Mouse (Mus musculus): Measurements from ENCODE around the gene Adgrg5.

Gene Adgrg5

GRCm38 (mm10) chr8:94917352-94917751 is 6.1 kb upstream of the Adgrg5 start:
- 2% methylated on average over 25 of the region's 27 CpGs for WGBS

DNA sequence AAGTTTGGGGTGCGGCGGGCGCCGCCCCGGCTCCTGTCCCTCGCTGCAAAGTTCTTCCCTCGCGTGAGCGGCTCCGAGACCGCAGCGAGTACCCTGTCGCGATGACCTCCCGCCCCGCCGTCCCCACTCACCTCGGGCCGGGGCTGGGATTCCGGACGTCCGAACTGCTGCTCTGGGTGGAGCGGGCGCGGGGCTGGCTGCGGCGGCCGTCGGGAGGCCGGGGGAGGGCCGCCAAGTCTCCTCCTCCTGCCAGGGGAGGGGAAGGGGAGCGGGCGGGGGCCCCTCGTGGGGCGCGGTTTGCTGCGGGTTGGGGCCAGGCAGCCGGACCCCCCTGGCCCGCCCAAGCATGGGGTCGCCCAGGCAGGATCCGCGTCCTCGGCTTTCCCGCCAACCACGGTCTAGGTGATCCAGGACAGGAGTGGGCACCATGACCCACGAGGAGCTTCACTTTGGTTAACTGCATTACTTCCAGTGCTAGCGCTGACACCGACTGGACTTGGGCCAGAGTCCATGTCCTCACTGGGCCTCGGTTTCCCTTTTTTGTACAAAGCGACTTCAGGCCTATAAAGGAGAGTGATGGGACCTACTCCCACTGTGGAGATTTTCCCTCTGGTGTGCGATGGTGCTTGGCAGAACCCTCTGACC is 5.5 kb upstream of the Adgrg5 start, which contains the start of gene Ccdc102a:
Gene Ccdc102a, minus strand, starts transcription at position 248 of the 645 bp plus-strand sequence.
- 6% methylated on average over 51 of the region's 51 CpGs for WGBS

- WGBS = 74% methylated on average over 6 of the region's 6 CpGs
Measured at GRCm38 (mm10) chr8:94922176-94922575, 1.3 kb upstream of the Adgrg5 start.

- 52% methylated on average over 8 of the region's 8 CpGs for WGBS
Measured at GRCm38 (mm10) chr8:94922602-94923001, 892 bp upstream of the Adgrg5 start.

- WGBS = 92% methylated on average over 3 of the region's 3 CpGs
Measured at GRCm38 (mm10) chr8:94928227-94928626, 4.7 kb downstream of the Adgrg5 start.

DNA sequence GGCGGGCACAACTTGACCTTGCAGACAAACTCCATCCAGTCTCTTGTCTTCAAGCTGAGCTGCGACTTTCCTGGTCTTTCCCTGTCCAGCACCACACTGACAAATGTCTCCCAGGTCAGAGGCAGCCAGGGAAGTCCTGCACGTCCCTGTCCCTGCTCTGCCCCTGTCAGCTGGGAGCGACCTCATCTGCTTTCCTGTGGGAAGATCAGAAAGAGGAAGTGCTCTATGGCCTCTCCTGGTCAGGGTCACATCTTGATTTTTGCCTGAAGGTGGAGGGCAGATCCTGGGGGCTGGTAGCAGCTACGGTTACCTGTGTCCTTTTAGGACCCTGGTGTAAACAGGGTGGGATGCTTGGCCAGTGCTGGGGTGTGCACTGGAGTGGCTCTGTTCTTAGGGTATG is 10.4 kb downstream of the Adgrg5 start:
- 80% methylated on average over 5 of the region's 5 CpGs for WGBS

- WGBS = 75% methylated on average over 3 of the region's 3 CpGs
Measured at GRCm38 (mm10) chr8:94935172-94935571, 11.7 kb downstream of the Adgrg5 start.

- WGBS = 28% methylated on average over 6 of the region's 6 CpGs
Measured at GRCm38 (mm10) chr8:94942566-94942965, 19.1 kb downstream of the Adgrg5 start.

- WGBS = 29% methylated on average over 6 of the region's 6 CpGs
Measured at GRCm38 (mm10) chr8:94945185-94945584, 21.7 kb downstream of the Adgrg5 start.

GRCm38 (mm10) chr8:94948421-94948820 is 24.9 kb downstream of the Adgrg5 start:
- 72% methylated on average over 4 of the region's 4 CpGs for WGBS

DNA sequence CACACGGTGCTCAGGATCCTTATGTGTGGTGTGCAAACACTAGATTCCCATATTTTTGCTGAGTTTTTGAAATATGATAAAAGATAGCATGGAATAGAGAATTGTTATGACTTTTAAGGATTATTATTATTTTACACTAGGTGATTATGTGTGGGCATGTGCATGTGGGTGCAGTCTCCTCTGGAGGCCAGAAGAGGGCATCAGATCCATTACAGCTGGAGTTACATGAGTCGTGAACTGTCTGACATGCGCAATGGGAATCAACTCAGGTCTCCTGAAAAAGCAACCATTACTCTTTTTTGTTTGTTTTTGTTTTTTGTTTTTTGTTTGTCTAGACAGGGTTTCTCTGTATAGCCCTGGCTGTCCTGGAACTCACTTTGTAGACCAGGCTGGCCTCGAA is 25.5 kb downstream of the Adgrg5 start:
- WGBS = 82% methylated on average over 4 of the region's 4 CpGs

- 19% methylated on average over 4 of the region's 4 CpGs for WGBS
Measured at GRCm38 (mm10) chr8:94950046-94950445, 26.6 kb downstream of the Adgrg5 start.

- 78% methylated on average over 5 of the region's 5 CpGs for WGBS
Measured at GRCm38 (mm10) chr8:94950458-94950857, 27.0 kb downstream of the Adgrg5 start.

DNA sequence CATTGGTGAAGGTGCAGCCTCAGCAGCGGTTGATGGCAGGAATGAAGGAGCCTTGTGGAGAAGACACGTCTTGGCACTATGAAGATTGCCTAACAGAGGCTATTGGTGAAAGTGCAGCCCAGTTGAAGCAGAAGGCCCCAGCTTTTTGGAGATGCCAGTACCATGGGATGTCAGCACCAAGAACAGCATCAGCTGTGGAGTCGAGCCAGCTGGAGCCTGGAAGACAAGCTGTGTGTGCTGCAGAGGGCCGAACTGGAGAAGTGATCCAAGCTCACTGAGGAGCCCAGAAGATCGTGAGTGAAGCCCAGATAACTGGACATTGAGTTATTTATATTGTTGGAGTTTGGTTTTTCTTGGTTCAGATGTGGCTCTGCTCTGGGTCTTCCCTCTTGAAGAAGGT is 28.6 kb downstream of the Adgrg5 start:
- whole genome bisulfite sequencing = 79% methylated on average over 5 of the region's 5 CpGs

DNA sequence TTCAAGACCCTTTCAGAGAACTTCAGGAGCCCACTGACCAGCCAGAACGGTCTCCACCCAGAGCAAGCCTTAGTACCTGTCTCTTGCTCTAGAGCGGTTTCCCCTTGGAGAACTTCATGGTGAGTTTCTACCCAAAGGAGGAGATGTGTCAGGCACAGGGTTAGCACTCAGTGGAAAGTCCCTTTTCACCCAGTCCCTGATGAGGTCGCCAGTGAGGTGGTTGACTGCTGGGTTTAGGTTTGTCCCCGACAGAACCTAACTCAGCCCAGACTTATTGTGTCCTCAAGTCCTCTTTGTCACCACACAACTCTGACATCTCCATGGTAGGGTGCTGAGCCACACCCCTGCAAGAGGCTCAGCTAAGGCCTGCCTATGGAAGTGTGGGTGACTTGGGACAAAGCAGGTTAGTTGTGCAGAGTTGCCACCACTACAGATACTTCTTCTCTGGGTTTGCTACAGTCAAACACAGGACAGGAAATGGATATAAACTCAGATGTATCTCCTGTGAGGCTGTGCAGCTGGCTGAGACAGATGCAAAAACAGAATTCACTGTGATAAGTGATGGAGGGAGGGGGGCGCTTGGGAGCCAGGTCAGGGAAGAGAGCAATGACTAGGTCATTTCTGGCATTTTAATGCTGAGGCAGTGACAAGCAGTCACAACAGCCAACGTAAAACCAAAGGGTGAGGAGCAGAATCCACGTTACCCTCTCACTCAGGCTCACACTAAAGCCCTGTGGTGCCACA is 30.3 kb downstream of the Adgrg5 start:
- WGBS = 79% methylated on average over 7 of the region's 7 CpGs

GRCm38 (mm10) chr8:94954368-94954737 is 30.9 kb downstream of the Adgrg5 start:
- 55% methylated on average over 7 of the region's 7 CpGs for WGBS

DNA sequence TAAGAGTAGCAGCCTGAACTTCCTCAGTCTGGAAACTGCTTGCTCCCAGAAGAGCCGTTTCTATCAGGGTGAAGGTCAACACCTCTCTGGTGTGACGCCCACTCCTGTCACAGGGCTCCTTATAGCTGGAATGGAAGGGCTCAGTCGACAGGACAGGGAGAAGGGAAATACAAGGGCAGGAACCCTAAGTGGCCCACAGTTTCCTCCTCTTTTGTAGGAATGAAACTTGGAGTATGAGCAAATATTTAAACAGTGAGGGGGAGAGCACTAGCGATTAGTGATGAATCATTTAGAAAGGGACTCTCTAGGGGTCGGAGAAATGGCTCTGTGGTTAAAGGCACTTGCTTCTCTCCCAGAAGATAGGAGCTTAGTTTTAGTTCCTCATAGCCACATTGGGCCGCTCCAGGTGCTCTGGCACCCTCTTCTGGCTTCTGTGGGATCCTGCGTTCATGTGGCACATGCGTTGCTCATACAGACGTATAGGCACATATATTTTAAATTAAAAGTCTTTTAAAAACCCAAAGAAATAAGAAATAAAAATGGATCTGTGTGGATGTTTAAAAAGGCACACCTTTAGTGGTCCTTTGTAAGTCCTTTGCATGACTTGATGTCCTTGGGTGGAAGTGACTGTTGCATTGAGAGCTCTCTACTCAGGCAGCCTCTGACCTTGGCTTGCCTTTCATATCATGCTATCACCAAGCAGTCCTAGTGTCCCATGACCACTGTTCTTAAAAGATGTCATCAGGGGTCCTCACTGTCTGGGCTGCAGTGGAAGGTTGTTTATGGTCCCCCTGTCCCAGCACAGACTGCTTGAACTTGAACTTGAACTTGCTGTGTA is 31.6 kb downstream of the Adgrg5 start:
- WGBS = 43% methylated on average over 9 of the region's 9 CpGs

DNA sequence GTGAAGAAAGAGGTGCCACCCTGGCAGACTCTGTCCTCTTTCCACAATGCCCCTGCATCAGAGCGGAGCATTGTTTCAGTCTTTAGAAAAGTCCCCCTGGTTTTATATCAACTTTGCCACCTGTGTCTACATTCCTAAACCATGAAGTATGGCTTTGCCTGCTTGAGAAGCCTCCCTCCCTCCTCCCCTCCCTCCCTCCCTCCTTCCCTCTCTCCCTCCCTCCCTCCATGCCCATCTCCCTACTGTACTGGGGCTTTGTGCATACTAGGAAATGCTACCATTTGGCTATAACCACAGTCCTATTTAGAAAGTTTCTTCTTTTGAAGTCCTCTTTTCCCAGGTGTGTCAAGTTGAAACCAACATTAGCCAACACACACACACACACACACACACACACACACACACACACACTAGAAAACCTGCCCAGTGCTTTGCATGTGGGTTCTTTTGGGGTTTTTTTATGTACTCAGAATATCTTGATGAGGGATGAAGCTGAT is 32.6 kb downstream of the Adgrg5 start:
- WGBS = 94% methylated on average over 1 of the region's 1 CpGs

DNA sequence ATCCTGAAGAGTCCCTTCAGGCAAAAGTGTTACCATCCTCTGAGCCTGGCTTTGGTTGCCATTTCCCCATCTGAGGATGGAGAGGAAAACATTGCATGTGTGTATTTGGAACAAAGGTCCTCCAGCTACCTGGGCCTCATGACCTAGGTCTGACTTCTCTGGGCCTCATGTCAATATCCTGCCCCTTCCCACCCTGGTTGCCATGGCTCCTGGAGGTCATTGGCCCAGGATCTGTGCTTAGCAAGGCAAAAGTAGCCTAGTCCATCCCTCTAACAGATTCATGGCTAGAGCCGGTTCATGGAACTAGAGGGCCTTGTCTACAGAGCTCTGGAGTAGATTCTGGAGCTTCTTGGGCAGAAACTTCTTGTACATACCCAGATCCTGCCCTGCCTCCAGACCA is 38.7 kb downstream of the Adgrg5 start:
- 91% methylated on average over 1 of the region's 1 CpGs for WGBS

GRCm38 (mm10) chr8:94964828-94965227 is 41.3 kb downstream of the Adgrg5 start:
- WGBS = 77% methylated on average over 10 of the region's 10 CpGs

- 27% methylated on average over 7 of the region's 7 CpGs for WGBS
Measured at GRCm38 (mm10) chr8:94966578-94966977, 43.1 kb downstream of the Adgrg5 start.

GRCm38 (mm10) chr8:94967071-94967470 is 43.6 kb downstream of the Adgrg5 start:
- 75% methylated on average over 4 of the region's 4 CpGs for WGBS
